Mouse (Mus musculus): ENCODE measurements around the gene Shank1. TPM values are rescaled to one million over a fixed set of nuclear protein-coding genes. Genes with fewer than 3 reads are reported as not detected.

Gene Shank1
- 0.43 and 0.66 TPM in 2 replicates for polyA plus RNA-seq (2012; rRNA removed)

- Histone ChIP-seq H3K4me3 (ENCODE audit: insufficient read depth, low read depth, low read length) (peak within 1 kb of the TSS; percentile 29; the same call in 1 of the 2 replicates), H3K27me3 (replicated peaks; ENCODE audit: control insufficient read depth, insufficient read depth, low read length) (peaks cover 3% of the 10 kb centered on the region), H3K27ac (ENCODE audit: insufficient read depth, low read depth, low read length) (no peak within 1 kb of the TSS), H3K36me3 (ENCODE audit: control insufficient read depth, insufficient read depth, low read length) (no peaks in the 10 kb centered on the region), H3K4me1 (ENCODE audit: control insufficient read depth, insufficient read depth, low read length) (no peaks in the 10 kb centered on the region)
- 17% methylated on average over 18 of the region's 22 CpGs for WGBS
- DNase-seq, result no peak
- TF ChIP-seq POLR2A (IDR thresholded peaks at IDR 0.05; ENCODE audit: low read depth, low read length) (no peak), CTCF (conservative IDR thresholded peaks at IDR 0.05; ENCODE audit: insufficient read depth, insufficient read length, low read depth, low read length) (no peak)
Observed at GRCm38 (mm10) chr7:44309475-44310284, at the start of gene Shank1. Shank1 (plus strand) TSS chr7:44310253.

DNA sequence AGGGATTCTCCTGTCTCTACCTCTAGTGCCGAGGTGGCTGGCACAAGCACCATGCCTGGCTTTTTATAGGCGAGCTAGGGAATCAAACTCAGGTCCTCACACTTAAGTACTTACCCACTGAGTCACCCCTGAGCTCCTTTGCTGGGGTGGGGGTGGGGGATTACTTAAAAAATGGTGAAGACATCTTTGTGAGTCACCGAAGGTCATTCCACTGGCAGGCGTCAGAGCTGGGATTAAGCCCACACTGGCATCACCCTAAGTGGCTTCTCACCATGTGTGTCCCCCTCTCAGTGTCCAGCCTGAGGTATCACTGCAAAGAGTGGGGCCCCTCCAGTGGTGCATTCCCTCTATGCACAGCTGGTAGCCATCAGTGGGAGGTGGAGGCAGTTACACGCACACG lies 49.6 kb upstream of the Shank1 start:
- no peak for DNase-seq
- TF ChIP-seq CTCF (conservative IDR thresholded peaks at IDR 0.05; ENCODE audit: insufficient read depth, insufficient read length, low read depth, low read length) (no peak), POLR2A (IDR thresholded peaks at IDR 0.05; ENCODE audit: low read depth, low read length) (no peak)
- H3K27ac ChIP-seq (ENCODE audit: insufficient read depth, low read depth, low read length), result no peak overlapping the region
- no peaks in the 10 kb centered on the region for H3K27me3 ChIP-seq (replicated peaks; ENCODE audit: control insufficient read depth, insufficient read depth, low read length)
- H3K4me1 ChIP-seq (ENCODE audit: control insufficient read depth, insufficient read depth, low read length), result no peaks in the 10 kb centered on the region
- no peak overlapping the region for H3K4me3 ChIP-seq (ENCODE audit: insufficient read depth, low read depth, low read length)
- H3K36me3 ChIP-seq (ENCODE audit: control insufficient read depth, insufficient read depth, low read length), result no peaks in the 10 kb centered on the region
- WGBS, result 84% methylated on average over 6 of the region's 6 CpGs

DNA sequence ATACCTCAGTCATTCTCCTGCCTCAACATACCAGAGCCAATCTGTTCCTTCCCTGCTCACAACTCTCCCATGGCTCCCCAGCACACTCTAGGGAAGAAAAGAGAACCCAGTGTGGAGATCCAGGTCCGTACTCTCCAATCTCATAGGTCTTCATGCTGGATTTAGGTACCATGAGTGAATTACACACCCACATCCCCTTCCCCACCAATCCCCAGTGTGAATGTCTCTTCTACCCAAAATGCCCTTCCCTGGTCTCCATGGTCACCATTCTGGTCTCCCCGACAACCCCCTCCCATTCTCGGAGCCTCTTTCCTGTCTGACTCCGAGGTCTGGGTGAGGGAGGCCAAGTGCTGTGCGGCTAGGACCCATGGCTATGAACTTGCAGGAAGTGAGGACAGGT lies 48.9 kb upstream of the Shank1 start, which contains the start of gene Gm15517:
TSS of gene Gm15517 (plus strand) at position 301 of the 400 bp plus-strand sequence.
- Histone ChIP-seq H3K4me3 (ENCODE audit: insufficient read depth, low read depth, low read length) (no peak within 1 kb of the TSS), H3K27ac (ENCODE audit: insufficient read depth, low read depth, low read length) (no peak within 1 kb of the TSS), H3K4me1 (ENCODE audit: control insufficient read depth, insufficient read depth, low read length) (no peaks in the 10 kb centered on the region), H3K36me3 (ENCODE audit: control insufficient read depth, insufficient read depth, low read length) (no peaks in the 10 kb centered on the region), H3K27me3 (replicated peaks; ENCODE audit: control insufficient read depth, insufficient read depth, low read length) (no peaks in the 10 kb centered on the region)
- TF ChIP-seq CTCF (conservative IDR thresholded peaks at IDR 0.05; ENCODE audit: insufficient read depth, insufficient read length, low read depth, low read length) (no peak), POLR2A (IDR thresholded peaks at IDR 0.05; ENCODE audit: low read depth, low read length) (no peak)
- WGBS, result 59% methylated on average over 5 of the region's 5 CpGs
- DNase-seq, result no peak

GRCm38 (mm10) chr7:44262791-44263643 lies 47.0 kb upstream of the Shank1 start:
- no peak overlapping the region for H3K27ac ChIP-seq (ENCODE audit: insufficient read depth, low read depth, low read length)
- TF ChIP-seq POLR2A (IDR thresholded peaks at IDR 0.05; ENCODE audit: low read depth, low read length) (no peak), CTCF (conservative IDR thresholded peaks at IDR 0.05; ENCODE audit: insufficient read depth, insufficient read length, low read depth, low read length) (peak; percentile 100; the same call in 1 of the 2 replicates)
- DNase-seq, result peak; percentile 95
- H3K36me3 ChIP-seq (ENCODE audit: control insufficient read depth, insufficient read depth, low read length), result no peaks in the 10 kb centered on the region
- no peaks in the 10 kb centered on the region for H3K4me1 ChIP-seq (ENCODE audit: control insufficient read depth, insufficient read depth, low read length)
- no peaks in the 10 kb centered on the region for H3K27me3 ChIP-seq (replicated peaks; ENCODE audit: control insufficient read depth, insufficient read depth, low read length)
- H3K4me3 ChIP-seq (ENCODE audit: insufficient read depth, low read depth, low read length), result no peak overlapping the region
- WGBS, result 4% methylated on average over 34 of the region's 34 CpGs

DNA sequence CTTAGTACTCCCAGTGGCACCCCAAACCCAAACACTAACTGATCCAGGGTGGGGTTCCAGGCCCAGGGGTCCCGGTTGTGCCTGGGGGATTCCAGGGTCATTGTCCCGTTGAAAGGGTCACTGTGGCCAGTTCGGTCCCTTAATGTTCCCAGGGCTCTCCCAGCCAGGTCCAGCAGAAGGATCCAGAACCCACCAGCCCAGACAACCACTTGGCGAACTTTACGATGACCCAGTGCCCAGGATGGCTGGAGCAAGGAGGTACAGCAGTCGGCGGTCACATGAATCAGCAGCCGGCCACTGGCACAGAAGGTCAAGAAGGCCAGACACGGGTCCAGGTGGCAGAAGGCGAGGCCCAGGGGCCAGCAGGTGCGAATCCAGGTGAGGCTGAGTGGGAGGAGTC lies 41.9 kb upstream of the Shank1 start:
- no peak for DNase-seq
- no peak overlapping the region for H3K4me3 ChIP-seq (ENCODE audit: insufficient read depth, low read depth, low read length)
- TF ChIP-seq POLR2A (IDR thresholded peaks at IDR 0.05; ENCODE audit: low read depth, low read length) (no peak), CTCF (conservative IDR thresholded peaks at IDR 0.05; ENCODE audit: insufficient read depth, insufficient read length, low read depth, low read length) (no peak)
- WGBS, result 73% methylated on average over 11 of the region's 11 CpGs
- no peaks in the 10 kb centered on the region for H3K4me1 ChIP-seq (ENCODE audit: control insufficient read depth, insufficient read depth, low read length)
- no peaks in the 10 kb centered on the region for H3K36me3 ChIP-seq (ENCODE audit: control insufficient read depth, insufficient read depth, low read length)
- no peaks in the 10 kb centered on the region for H3K27me3 ChIP-seq (replicated peaks; ENCODE audit: control insufficient read depth, insufficient read depth, low read length)
- no peak overlapping the region for H3K27ac ChIP-seq (ENCODE audit: insufficient read depth, low read depth, low read length)

DNA sequence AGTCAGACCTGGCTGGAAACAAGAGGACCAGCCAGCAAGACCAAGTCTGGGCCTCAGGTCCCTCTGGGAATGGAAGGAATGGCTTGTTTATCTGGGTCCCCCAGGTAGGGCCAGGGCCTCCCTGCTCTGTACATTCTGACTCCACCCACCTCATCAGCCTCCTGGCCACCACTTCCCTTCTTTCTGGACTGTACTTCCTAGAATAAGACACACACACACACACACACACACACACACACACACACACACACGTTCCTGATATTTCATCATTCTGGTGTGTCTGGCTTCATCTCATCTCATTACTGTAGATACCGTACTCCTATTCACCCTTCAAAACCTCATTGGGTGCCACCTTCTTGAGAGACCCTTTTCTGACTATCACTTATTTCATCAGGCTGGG lies 40.7 kb upstream of the Shank1 start:
- no peaks in the 10 kb centered on the region for H3K4me1 ChIP-seq (ENCODE audit: control insufficient read depth, insufficient read depth, low read length)
- 86% methylated on average over 2 of the region's 2 CpGs for WGBS
- H3K27me3 ChIP-seq (replicated peaks; ENCODE audit: control insufficient read depth, insufficient read depth, low read length), result no peaks in the 10 kb centered on the region
- H3K36me3 ChIP-seq (ENCODE audit: control insufficient read depth, insufficient read depth, low read length), result no peaks in the 10 kb centered on the region
- no peak for DNase-seq
- no peak overlapping the region for H3K4me3 ChIP-seq (ENCODE audit: insufficient read depth, low read depth, low read length)
- no peak overlapping the region for H3K27ac ChIP-seq (ENCODE audit: insufficient read depth, low read depth, low read length)
- no peak for TF ChIP-seq CTCF (conservative IDR thresholded peaks at IDR 0.05; ENCODE audit: insufficient read depth, insufficient read length, low read depth, low read length)

GRCm38 (mm10) chr7:44271309-44271708 lies 38.7 kb upstream of the Shank1 start:
- DNase-seq, result no peak
- H3K36me3 ChIP-seq (ENCODE audit: control insufficient read depth, insufficient read depth, low read length), result no peaks in the 10 kb centered on the region
- H3K4me3 ChIP-seq (ENCODE audit: insufficient read depth, low read depth, low read length), result no peak overlapping the region
- no peak overlapping the region for H3K27ac ChIP-seq (ENCODE audit: insufficient read depth, low read depth, low read length)
- H3K4me1 ChIP-seq (ENCODE audit: control insufficient read depth, insufficient read depth, low read length), result no peaks in the 10 kb centered on the region
- WGBS, result 67% methylated on average over 2 of the region's 2 CpGs
- no peaks in the 10 kb centered on the region for H3K27me3 ChIP-seq (replicated peaks; ENCODE audit: control insufficient read depth, insufficient read depth, low read length)
- TF ChIP-seq POLR2A (IDR thresholded peaks at IDR 0.05; ENCODE audit: low read depth, low read length) (no peak), CTCF (conservative IDR thresholded peaks at IDR 0.05; ENCODE audit: insufficient read depth, insufficient read length, low read depth, low read length) (no peak)

Data from kidney, adult 2 months (tissue).